ENCODE assay signal across 9 mouse cellular contexts in the genomic region with DNA sequence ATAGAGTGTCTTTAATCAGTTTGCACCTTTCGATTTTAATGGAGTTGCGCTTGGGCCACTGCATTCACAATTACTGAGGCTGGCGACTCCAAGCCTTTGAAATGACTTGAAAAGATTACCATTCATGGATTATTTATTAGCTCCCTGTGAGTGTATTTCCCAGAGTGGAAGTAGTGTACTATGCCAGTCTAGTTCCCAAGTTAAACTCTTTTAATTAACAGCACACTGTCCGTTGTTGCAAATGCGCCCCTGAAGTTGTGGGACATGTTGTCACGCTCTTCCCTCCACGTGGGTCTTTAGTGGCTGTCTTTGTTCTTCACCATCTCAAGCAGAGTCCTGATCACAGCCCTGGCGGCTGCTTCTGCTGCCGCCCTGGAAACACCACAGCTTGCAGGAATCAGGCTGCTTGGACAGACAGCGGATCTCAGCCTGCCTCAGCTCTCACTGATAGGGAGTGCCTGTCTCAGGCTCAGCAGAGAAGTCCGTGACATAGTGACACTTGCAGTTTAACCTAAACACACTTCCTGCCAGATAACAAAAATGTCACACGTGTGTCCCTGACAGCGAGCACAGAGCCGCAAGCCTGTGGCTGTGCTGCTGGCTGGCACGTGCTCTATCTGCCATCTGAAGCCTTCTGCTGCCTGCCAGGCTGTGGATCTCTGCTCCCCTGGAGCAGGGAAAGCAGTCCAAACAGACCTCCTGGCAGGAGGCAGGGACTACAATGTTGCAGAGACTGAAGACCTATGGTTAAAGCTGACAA.
DNase-seq lines count a peak whose midpoint lies in the region; ATAC-seq and TF ChIP-seq lines count a peak whose summit lies in the region.
"Had no signal": no experiment of that assay in that cellular context is flagged by ENCODE, and none has a peak within 500 bp of the region (broad histone marks: within the 10 kb centered on the region; RNA-seq: fewer than 3 reads in every experiment).

No protein-coding gene starts in this region.

- H3K27me3 ChIP-seq in heart, postnatal 0 days (ENCODE audit: control insufficient read depth, insufficient read depth, low read length) = no peaks in the 10 kb centered on the region

- H3K9me3 ChIP-seq in heart, postnatal 0 days (replicated peaks; ENCODE audit: control insufficient read depth, low read length) = no peaks in the 10 kb centered on the region

- H3K9ac ChIP-seq in heart, postnatal 0 days (replicated peaks; ENCODE audit: low read depth, low read length) = no peak overlapping the region

- 15% methylated on average over 15 of the region's 15 CpGs for WGBS in heart, postnatal 0 days

- no peak overlapping the region for H3K27ac ChIP-seq in heart, postnatal 0 days (ENCODE audit: low read depth)
- H3K27ac ChIP-seq in layer of hippocampus, adult 2 months = peak overlapping the region; percentile 46
- H3K27ac ChIP-seq: macrophage had no signal

- ATAC-seq in heart, postnatal 0 days (ENCODE audit: insufficient read depth, low read depth) = peak; percentile 86

- peak overlapping the region; percentile 48 for H3K4me2 ChIP-seq in heart, postnatal 0 days (ENCODE audit: low read depth, low read length)

- no peaks in the 10 kb centered on the region for H3K4me1 ChIP-seq in heart, postnatal 0 days (ENCODE audit: control insufficient read depth, insufficient read depth)

- no peak for TF ChIP-seq CTCF in heart, postnatal 0 days (IDR thresholded peaks at IDR 0.05; ENCODE audit: low read depth)
- TF ChIP-seq CTCF in layer of hippocampus, adult 2 months (conservative IDR thresholded peaks at IDR 0.05) = no peak; the same call in 1 of the 2 replicates

- TF ChIP-seq EP300 in heart, postnatal 0 days (IDR thresholded peaks at IDR 0.05; ENCODE audit: low read depth) = no peak

- no peaks in the 10 kb centered on the region for H3K36me3 ChIP-seq in heart, postnatal 0 days (replicated peaks; ENCODE audit: control insufficient read depth, insufficient read depth, low read length)

- DNase-seq in ovary, postnatal 36 days (ENCODE audit: low spot score) = peak; percentile 14
- DNase-seq in ovary, adult 18-20 months (ENCODE audit: low spot score) = no peak
- DNase-seq in embryo, embryonic 10.5 days (ENCODE audit: low spot score) = peak; percentile 72
- DNase-seq in heart, postnatal 0 days (ENCODE audit: low spot score) = peak; percentile 47
- peak; percentile 16 to 50 for DNase-seq in layer of hippocampus, adult 2 months (ENCODE audit: low spot score in 2 of 2)
- peak; percentile 19 to 47 for DNase-seq in lung, postnatal 4 days
- peak; percentile 44 for DNase-seq in right cerebral cortex, postnatal 4 days
- DNase-seq in urinary bladder, adult 2 months (ENCODE audit: low spot score) = no peak

- H3K4me3 ChIP-seq in heart, postnatal 0 days (ENCODE audit: low read depth, low read length) = peak overlapping the region; percentile 21
- peak overlapping the region; percentile 43 for H3K4me3 ChIP-seq in layer of hippocampus, adult 2 months

Comparison
In these comparisons a context has a peak if more than half of its experiments do, and no peak if none do; other contexts are left out.
1. DNase-seq: peak in ovary, postnatal 36 days (single experiment), embryo, embryonic 10.5 days (single experiment), heart, postnatal 0 days (single experiment), layer of hippocampus, adult 2 months (2 of 2), lung, postnatal 4 days (2 of 2) and right cerebral cortex, postnatal 4 days (single experiment); none in ovary, adult 18-20 months (single experiment) and urinary bladder, adult 2 months (single experiment).